Mouse (Mus musculus): ENCODE data around the gene Itga10.
"Not testable (repeated sequence)": the region's sequence is repeated elsewhere in the genome, so short reads cannot be mapped to it uniquely, and the experiment has no call there.

Itga10 gene

DNA sequence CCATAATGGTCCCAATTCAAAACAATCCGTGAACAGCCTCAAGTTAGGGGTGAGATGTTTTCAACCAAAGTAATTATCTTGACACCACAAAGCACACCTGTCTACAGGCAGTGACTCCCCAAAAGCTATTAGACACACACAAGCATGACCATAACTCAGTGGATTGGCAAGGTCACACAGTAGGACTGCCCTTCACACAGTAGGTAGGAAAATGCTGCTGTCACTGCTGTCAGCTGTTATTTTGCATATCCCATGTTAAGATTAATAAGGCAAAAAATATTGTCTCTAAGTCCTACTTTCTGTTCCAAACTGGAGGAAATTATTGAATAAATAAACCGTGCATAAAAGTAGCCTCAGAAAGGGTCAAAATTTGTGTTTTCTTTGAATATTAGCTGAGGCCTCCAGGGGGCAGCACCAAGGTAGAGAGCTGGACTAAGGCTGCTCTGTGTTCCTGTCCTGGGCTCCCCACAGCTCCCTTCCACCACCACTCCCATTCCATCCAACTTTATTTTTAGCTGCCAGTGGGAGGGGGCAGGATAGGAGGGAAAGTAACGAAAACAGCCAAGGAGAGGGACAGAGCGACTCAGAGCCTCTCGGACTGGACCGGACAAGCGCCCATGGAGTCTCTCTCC is at the start of gene Itga10:
TSS of gene Itga10 (plus strand) at position 567 of the 632 bp plus-strand sequence.
- no peak for DNase-seq (ENCODE audit: low read depth, low spot score)

GRCm38 (mm10) chr3:96595661-96596060 is 49.7 kb upstream of the Itga10 start:
- DNase-seq (ENCODE audit: low read depth, low spot score) = no peak

DNA sequence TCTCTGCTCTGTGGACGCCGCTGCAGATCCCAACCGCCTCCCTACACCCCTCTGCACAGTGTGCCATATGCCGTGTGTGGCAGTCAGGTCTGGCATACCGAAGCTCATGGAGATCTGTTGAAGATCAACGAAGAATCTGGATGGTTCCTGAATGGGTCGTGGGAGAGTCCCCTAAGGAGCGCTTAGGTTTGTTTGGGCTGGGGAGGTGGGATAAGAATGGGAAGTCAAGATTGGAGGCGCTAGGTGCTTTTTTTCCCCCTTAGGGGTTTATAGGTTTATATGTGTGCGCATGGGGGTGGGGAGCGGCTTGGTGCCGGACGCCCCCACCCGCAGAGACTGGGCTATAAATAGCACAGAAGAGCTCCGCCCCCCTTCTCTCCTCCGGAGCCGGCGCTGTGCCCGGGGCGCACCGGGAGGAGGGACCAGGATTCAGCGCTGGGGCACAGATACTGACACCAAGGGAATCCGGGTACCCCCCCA is 49.1 kb upstream of the Itga10 start, which contains the start of gene Ankrd34a:
TSS of gene Ankrd34a (plus strand) at position 409 of the 480 bp plus-strand sequence.
- no peak for DNase-seq (ENCODE audit: low read depth, low spot score)

DNA sequence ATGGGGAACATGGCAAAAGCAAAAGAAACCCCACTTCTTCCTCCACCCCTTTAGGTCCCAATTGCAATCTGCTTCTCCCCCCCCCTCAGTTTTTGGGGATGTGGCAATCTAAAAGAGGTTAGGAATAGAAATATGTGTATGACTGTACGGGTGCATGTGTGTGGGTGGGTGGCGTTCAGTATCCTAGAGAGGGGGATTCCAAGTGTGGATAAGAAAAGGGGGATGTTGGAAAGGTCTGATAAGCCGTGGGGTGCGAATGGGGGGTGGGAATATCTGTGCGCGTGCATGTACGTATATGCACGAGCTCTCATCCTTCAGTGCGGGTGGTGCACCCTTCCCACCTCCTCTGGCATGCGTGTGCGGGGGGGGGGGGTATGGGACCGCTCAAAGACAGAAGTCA is 48.5 kb upstream of the Itga10 start:
- no peak for DNase-seq (ENCODE audit: low read depth, low spot score)

GRCm38 (mm10) chr3:96597435-96597891 is 47.9 kb upstream of the Itga10 start:
- DNase-seq (ENCODE audit: low read depth, low spot score) = no peak

GRCm38 (mm10) chr3:96598156-96599068 is 47.0 kb upstream of the Itga10 start:
- no peak for DNase-seq (ENCODE audit: low read depth, low spot score)

DNA sequence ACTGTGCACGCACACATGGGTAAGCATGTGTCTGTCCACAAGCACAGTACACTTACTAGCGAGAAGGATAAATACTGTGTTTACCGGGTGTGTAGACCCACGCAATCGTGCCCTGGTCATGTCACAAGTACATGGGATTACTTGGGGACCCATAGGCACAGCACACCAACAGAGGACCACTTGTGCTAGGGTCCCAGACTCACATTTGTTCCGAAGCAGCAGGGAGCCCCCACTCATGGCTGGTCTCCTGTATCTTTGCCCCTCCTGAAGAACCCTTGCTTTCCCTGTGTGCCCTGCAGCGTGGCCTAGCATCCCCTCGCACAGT is 46.4 kb upstream of the Itga10 start:
- no peak for DNase-seq (ENCODE audit: low read depth, low spot score)

GRCm38 (mm10) chr3:96599411-96599810 is 46.0 kb upstream of the Itga10 start:
- DNase-seq (ENCODE audit: low read depth, low spot score) = no peak

- peak; percentile 92 for DNase-seq (ENCODE audit: low read depth, low spot score)
Measured at GRCm38 (mm10) chr3:96600639-96601250, 44.6 kb upstream of the Itga10 start, which contains the start of gene Lix1l. TSS of gene Lix1l (plus strand) at chr3:96601149.

DNA sequence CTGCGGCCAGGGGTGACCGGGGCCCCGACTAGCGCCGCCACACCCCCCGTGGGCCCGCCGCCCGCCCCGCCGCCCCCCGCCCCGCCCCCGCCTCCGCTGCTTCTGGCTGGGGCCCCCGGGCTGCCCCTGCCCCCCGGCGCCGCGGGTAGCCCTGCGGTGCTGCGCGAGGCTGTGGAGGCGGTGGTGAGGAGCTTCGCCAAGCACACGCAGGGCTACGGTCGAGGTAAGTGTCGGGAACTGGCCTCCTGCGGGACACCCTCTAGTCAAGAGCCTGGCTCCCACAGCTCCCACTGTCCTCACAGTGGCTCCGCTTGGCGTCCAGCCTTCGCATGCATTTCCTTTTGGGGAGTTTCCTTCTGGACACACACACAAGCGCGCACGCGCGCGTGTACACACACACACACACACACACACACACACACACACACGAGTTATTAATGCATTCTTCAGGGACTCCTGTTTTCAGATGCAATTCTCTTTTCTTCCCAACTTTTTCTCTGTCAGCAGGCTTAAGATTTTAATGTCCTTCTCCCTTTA is 44.1 kb upstream of the Itga10 start:
- DNase-seq (ENCODE audit: low read depth, low spot score) = peak; percentile 73

DNA sequence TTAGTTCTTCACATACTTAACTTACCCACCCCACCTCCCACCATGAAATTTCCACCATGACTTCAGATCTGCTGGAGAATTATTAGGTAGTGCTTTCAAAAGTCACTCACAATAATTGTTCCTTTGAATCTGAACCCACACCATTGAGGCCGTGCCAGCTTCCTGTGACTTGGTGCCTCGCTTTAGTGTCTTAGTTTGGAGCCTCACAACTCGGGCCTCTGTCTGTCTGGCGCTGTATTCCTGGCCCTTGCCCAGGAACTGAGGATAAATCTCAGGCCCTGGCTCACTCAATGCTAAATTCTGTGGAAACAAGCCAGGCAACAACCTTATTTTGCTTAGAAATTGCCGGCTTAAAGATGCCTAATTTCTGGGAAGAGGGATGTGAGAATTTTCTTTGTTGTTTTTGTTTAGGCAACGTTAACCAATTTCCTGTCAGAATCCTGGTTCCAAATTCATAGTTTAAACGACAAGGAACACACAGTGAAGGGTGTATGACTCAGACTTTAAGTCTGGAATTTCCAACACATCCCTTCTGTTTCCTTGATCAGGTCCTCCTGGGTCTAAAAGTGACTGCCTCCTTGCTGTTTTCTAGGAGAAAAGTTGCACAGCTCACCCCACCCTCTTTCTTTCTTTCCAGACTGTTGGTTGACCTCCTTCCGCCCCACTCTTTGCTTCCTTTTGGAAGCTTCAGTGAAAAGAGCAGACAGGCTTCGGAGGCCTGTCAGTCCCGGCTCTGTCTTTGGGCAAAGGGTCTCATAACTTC is 43.3 kb upstream of the Itga10 start:
- DNase-seq (ENCODE audit: low read depth, low spot score) = no peak

DNA sequence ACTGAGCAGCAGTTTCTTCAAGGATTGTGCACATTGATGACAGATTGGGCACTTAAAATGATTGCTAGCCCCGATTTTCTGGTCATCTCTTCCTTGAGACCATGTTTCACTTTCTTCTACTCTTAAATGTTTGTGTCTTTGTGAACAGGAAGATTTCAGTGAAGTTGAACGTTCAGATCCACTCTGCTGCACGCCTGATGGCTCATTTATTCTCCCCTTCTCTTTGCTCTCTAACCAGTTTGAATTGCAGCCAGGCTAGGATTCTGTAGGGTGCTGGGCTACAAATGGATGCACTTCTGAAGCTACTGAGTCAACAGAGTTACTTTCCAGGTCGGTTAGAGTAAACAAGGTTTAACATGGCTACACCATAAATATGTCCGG is 42.7 kb upstream of the Itga10 start:
- DNase-seq (ENCODE audit: low read depth, low spot score) = no peak

DNA sequence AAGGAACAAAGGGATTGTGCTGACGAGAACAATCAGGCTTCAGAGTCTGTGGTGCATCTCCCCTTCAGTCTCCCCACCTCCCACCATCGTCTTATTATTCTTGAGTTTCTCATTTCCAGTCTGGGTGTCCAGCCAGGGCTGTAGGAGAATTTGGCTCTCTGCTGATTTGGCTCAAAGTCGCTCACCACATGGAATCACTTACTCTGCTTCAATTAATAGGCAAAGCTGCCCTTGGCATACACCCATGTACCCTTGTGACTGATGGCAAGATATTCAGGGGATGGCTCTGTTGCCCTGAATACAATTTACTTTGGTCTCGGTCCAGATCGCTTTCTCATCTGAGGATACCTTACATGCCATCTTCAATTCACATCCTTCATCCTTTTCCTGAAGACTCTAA is 42.1 kb upstream of the Itga10 start:
- no peak for DNase-seq (ENCODE audit: low read depth, low spot score)

DNA sequence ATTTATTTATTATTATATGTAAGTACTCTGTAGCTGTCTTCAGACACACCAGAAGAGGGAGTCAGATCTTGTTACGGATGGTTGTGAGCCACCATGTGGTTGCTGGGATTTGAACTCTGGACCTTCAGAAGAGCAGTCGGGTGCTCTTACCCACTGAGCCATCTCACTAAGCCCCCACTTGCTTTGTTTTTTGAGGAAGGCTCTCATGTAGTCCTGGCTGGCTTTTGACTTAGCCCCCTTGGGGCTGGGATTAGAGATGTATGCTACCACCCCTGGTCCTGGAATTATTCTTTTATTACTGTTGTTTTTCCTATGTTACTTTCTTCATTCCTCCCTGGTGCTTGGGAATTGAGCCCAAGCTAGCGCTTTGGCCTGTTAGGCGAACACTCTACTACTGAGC is 39.4 kb upstream of the Itga10 start:
- DNase-seq (ENCODE audit: low read depth, low spot score) = not testable (repeated sequence)

- no peak for DNase-seq (ENCODE audit: low read depth, low spot score)
Measured at GRCm38 (mm10) chr3:96606618-96607017, 38.8 kb upstream of the Itga10 start.

DNA sequence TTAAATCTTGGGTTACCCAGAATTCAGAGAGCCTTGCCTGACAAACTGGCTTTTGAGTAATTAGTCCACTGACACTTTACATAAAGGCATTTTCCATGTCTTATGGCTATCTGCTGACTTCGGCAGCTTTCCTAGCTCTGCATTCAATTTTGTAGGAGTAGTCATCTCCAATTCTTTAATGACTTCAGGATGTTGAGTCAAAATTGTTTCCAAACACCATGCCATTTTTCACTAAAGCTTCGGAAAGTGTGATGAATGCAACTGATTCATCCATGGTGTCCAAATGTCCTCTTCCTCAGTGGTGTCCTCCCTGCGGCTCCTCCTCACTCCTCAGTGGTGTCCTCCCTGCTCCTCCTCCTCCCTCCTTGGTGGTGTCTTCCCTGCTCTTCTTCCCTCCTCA is 27.4 kb upstream of the Itga10 start:
- DNase-seq (ENCODE audit: low read depth, low spot score) = no peak

DNA sequence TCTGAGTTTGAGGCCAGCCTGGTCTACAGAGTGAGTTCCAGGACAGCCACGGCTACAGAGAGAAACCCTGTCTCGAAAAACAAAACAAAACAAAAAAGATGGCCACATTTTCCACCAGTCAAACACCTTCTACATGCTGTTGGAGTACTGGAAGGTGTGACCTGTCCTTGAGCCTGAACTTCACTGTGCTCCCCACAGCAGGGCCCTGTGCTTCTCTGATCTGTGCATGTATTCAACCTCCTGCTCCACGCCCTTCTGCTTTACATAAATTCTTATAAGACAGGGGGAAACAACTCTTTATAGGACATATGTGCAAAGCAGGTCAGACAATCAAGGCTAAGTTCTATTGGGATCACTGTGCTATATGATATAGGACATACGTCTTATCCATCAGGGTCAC is 22.2 kb upstream of the Itga10 start:
- no peak for DNase-seq (ENCODE audit: low read depth, low spot score)

- DNase-seq (ENCODE audit: low read depth, low spot score) = peak; percentile 97
Measured at GRCm38 (mm10) chr3:96629729-96630600, 15.4 kb upstream of the Itga10 start, which contains the start of gene Rbm8a. TSS of gene Rbm8a (plus strand) at chr3:96629933.

DNA sequence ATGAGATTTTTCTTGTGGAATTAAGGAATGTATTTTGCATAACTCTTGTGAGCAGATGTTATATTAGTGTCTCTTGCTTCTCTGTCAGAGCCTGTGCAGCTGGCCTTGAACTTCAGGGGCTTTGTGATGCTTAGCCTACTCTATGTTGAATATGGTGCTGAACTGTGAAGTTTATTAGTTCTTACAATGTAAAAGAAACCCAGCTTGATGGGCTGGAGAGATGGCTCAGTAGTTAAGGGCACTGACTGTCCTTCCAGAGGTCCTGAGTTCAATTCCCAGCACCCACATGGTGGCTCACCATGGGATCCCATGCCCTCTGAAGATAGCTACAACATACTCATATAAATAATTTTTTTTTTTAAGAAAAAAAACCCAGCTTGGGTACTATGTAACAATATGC is 13.3 kb upstream of the Itga10 start:
- no peak for DNase-seq (ENCODE audit: low read depth, low spot score)

GRCm38 (mm10) chr3:96634015-96634414 is 11.4 kb upstream of the Itga10 start:
- DNase-seq (ENCODE audit: low read depth, low spot score) = no peak

Data from skeletal muscle tissue, adult 2 months (tissue).